Comparison of ENCODE assay signal across 26 mouse cellular contexts in genomic region chr9:47412786-47413185, GRCm38 (mm10).
DNase-seq lines count a peak whose midpoint lies in the region; ATAC-seq and TF ChIP-seq lines count a peak whose summit lies in the region.
"Had no signal": no experiment of that assay in that cellular context is flagged by ENCODE, and none has a peak within 500 bp of the region (broad histone marks: within the 10 kb centered on the region; RNA-seq: fewer than 3 reads in every experiment).

No protein-coding gene starts in this region.

- peak; percentile 32 for DNase-seq in adrenal gland, adult 2 months
- DNase-seq in adrenal gland, postnatal 10 days: no peak
- peak; percentile 37 for DNase-seq in embryo, embryonic 11 days
- DNase-seq in left cerebral cortex, adult 9 months (ENCODE audit: low spot score in 2 of 2): no peak
- DNase-seq: adrenal gland, postnatal 14 days; cerebellum, adult 11 months; cerebellum, adult 2 months; cerebellum, adult 9-11 months; cerebellum, postnatal 25 days; gastrocnemius, adult 2 months; gastrocnemius, postnatal 14 days; heart, adult 2 months; kidney, adult 2 months had no signal

- no peak overlapping the region for H3ac ChIP-seq in C2C12 (ENCODE audit: control insufficient read depth, insufficient read length, low read depth)

- no peaks in the 10 kb centered on the region for H3K36me3 ChIP-seq in C2C12 (ENCODE audit: control insufficient read depth, insufficient read depth)
- H3K36me3 ChIP-seq: embryonic facial prominence, embryonic 10.5 days; embryonic facial prominence, embryonic 13.5 days; forebrain, embryonic 12.5 days; G1E; hindbrain, embryonic 12.5 days; hindbrain, embryonic 15.5 days had no signal

- no peak for ATAC-seq in frontal cortex, adult (ENCODE audit: low TSS enrichment)
- ATAC-seq: activated CD4-positive, CD25-positive, alpha-beta regulatory T cell, adult 4 months; forebrain, embryonic 16.5 days; intestine, postnatal 0 days had no signal

- no peak for TF ChIP-seq CTCF in C2C12 (IDR thresholded peaks at IDR 0.05; ENCODE audit: control insufficient read depth, insufficient read depth, insufficient read length)

- H3K4me3 ChIP-seq in C2C12 (ENCODE audit: insufficient read depth, poor library complexity, severe bottlenecking): no peak overlapping the region
- H3K4me3 ChIP-seq: embryonic facial prominence, embryonic 10.5 days; embryonic facial prominence, embryonic 13.5 days; erythroblast, embryonic 14.5 days; forebrain, embryonic 12.5 days; gastrocnemius, adult 2 months; heart, adult 2 months; hindbrain, embryonic 12.5 days; hindbrain, embryonic 15.5 days had no signal

- H3K79me2 ChIP-seq in C2C12 (ENCODE audit: control insufficient read depth, insufficient read depth): no peaks in the 10 kb centered on the region

- H3K27me3 ChIP-seq in C2C12 (ENCODE audit: control insufficient read depth, insufficient read depth, insufficient read length): peaks cover 24% of the 10 kb centered on the region
- H3K27me3 ChIP-seq: CH12.LX had no signal

- no peaks in the 10 kb centered on the region for H3K79me3 ChIP-seq in C2C12 (ENCODE audit: low read depth)

TF ChIP-seq in C2C12, 6 proteins besides CTCF, POLR2A, EP300 and RAD21:
- TF ChIP-seq MYOD1 (IDR thresholded peaks at IDR 0.05; ENCODE audit: control insufficient read depth, insufficient read length, low read depth): peak; percentile 30
- TF ChIP-seq MAX (IDR thresholded peaks at IDR 0.05): no peak

Comparison
In these comparisons a context has a peak if more than half of its experiments do, and no peak if none do; other contexts are left out.
1. DNase-seq: peak in adrenal gland, adult 2 months (single experiment) and embryo, embryonic 11 days (single experiment); none in adrenal gland, postnatal 10 days (single experiment) and left cerebral cortex, adult 9 months (0 of 2).